Mouse (Mus musculus): ENCODE data around the gene Defb46.

Defb46 gene

DNA sequence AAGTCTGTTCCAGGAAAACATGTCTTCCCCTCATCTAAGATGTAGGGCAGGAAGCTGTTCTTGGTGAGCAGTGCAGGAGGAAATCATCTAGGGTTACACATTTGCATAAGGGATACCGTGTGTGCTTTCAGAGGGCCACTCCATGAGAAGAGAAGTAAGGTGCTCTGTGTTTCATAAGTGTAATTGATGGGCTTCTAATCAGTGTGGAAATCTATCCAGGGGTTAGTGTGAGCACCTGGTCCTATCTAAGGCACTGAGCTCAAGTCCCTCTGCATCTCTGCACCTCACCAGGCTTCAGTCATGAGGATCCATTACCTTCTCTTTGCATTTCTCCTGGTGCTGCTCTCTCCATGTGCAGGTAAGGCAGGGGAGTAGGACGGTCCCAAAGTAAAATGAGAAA, at the start of gene Defb46:
TSS of gene Defb46 (plus strand) at position 301 of the 400 bp plus-strand sequence.
- DNase-seq (ENCODE audit: extremely low spot score, low spot score) = no peak

GRCm38 (mm10) chr8:19225161-19225560, 14.6 kb upstream of the Defb46 start, which contains the start of gene Defb6:
Gene Defb6, plus strand, starts transcription at chr8:19225478.
- DNase-seq (ENCODE audit: extremely low spot score, low spot score) = no peak

- DNase-seq (ENCODE audit: extremely low spot score, low spot score) = no peak
Observed at GRCm38 (mm10) chr8:19238101-19238500, 1.6 kb upstream of the Defb46 start.

GRCm38 (mm10) chr8:19247280-19247679, 7.6 kb downstream of the Defb46 start, which contains the start of gene Defb5:
Gene Defb5, plus strand, starts transcription at chr8:19247580.
- no peak for DNase-seq (ENCODE audit: extremely low spot score, low spot score)

GRCm38 (mm10) chr8:19258136-19258535, 18.4 kb downstream of the Defb46 start:
- no peak for DNase-seq (ENCODE audit: extremely low spot score, low spot score)

- no peak for DNase-seq (ENCODE audit: extremely low spot score, low spot score)
Observed at GRCm38 (mm10) chr8:19259667-19260066, 20.0 kb downstream of the Defb46 start.

Data from neural tube, embryonic 10.5 days (tissue).